Mouse (Mus musculus): Measurements from ENCODE around the gene Pigq. TPM values are rescaled to one million over a fixed set of nuclear protein-coding genes. Genes with fewer than 3 reads are reported as not detected.

Pigq gene
- polyA plus RNA-seq, 1 experiment from 2014 or later, result 76.8 TPM

DNA sequence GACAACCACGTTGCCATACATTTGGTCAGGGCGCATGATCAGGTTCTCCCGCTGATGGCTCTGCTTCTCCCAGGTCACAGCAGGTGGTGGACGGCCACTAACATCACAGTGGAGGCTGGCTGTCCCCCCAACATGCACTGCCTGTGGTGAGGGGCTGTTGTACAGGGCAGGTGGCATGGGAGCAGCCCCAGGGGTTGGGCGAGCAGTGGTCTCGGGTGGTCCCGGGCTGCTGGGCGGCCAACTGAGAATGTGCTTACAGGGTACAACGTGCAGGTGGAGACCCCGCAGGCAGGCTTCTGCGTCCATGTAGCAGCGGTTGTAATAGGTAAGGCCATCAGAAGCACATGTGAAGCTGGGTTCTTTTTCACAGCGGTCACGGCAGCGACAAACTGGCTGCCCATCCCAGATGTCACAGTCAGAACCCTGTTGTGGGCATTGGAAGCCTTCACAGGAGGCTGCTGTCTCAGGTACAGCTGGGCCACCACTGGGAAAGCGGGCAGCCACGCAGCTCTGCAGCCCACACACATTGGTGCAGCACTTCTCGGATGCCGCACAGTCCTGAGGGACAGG, 66.0 kb downstream of the Pigq start:
- no peak overlapping the region for H3K27ac ChIP-seq (ENCODE audit: low read depth, low read length)
- H3K27me3 ChIP-seq (ENCODE audit: control insufficient read depth, insufficient read depth, low read length), result no peaks in the 10 kb centered on the region
- H3K9me3 ChIP-seq (ENCODE audit: control insufficient read depth, low read length), result no peaks in the 10 kb centered on the region
- H3K36me3 ChIP-seq (ENCODE audit: control insufficient read depth, insufficient read depth, low read length), result peaks cover 15% of the 10 kb centered on the region
- peaks cover 14% of the 10 kb centered on the region for H3K4me1 ChIP-seq (ENCODE audit: control insufficient read depth, insufficient read depth, low read length)
- 87% methylated on average over 19 of the region's 19 CpGs for WGBS
- no peak overlapping the region for H3K4me3 ChIP-seq (ENCODE audit: low read depth, low read length)
- no peak overlapping the region for H3K4me2 ChIP-seq (ENCODE audit: low read depth, low read length)
- ATAC-seq (ENCODE audit: low read depth), result no peak
- H3K9ac ChIP-seq (replicated peaks; ENCODE audit: low read depth, low read length), result no peak overlapping the region

DNA sequence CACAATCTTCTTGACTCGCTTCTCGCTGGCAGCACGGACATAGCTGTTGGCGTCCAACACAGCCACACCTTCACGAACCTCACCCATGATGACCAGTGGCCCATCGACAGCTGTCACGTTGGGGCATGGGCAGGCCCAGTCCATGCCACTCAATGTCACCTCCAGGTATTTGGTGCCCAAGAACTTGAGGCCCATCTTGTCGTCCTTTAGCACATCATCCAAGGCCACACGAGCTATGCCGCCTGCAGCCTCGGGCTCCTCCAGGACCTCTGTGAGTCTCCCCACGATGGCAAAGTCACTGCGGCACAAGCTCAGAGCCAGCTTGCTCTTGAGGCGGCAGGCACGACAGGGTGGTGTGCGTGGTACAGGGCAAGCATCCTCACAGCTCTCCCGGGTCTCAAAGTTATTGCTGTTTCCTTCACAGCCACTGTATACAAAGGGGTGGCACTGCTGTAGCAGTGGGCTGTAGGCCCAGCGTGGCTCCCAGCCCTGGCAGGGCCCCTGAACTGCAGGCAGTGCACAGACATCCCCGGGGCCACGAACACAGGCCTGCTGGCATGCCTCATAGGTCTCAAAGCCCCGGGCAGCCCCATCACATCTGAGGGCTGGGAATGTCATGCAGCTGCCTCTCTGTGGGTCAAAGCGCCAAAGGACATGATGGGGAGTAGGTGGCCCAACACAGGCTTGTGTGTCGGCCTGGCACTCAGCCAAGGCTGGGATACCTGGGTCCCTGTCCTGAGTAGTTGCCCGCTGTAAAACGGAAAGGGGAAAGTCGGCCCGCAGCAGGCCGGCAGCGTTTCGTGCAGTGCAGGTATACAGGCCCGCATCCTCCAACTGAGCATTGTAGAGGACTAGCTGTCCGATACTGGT, 66.8 kb downstream of the Pigq start:
- Histone ChIP-seq H3K4me2 (ENCODE audit: low read depth, low read length) (no peak overlapping the region), H3K27ac (ENCODE audit: low read depth, low read length) (no peak overlapping the region), H3K9ac (replicated peaks; ENCODE audit: low read depth, low read length) (no peak overlapping the region), H3K9me3 (ENCODE audit: control insufficient read depth, low read length) (no peaks in the 10 kb centered on the region), H3K27me3 (ENCODE audit: control insufficient read depth, insufficient read depth, low read length) (no peaks in the 10 kb centered on the region), H3K4me1 (ENCODE audit: control insufficient read depth, insufficient read depth, low read length) (peaks cover 14% of the 10 kb centered on the region), H3K36me3 (ENCODE audit: control insufficient read depth, insufficient read depth, low read length) (peaks cover 10% of the 10 kb centered on the region), H3K4me3 (ENCODE audit: low read depth, low read length) (no peak overlapping the region)
- 96% methylated on average over 32 of the region's 32 CpGs for WGBS
- ATAC-seq (ENCODE audit: low read depth), result no peak

DNA sequence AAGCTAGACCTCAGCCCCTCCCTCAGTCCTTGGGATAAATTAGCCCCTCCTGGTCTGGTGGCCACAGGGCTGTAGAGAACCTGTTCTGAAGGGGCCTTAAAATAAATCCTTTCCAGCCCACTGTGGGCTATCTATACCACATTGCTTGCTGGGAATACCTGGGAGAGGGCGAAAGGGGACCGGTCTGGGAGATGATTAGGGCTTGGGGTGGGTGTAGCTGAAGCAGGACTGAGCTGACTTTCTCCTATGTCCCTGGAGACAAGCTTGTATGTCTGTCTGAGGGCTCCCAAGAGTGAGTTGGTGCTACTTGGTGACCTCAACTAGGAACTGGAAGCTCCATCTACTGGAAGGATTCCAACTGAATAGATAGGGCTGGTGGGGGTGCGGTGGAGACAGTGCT, 67.7 kb downstream of the Pigq start:
- Histone ChIP-seq H3K4me3 (ENCODE audit: low read depth, low read length) (no peak overlapping the region), H3K27ac (ENCODE audit: low read depth, low read length) (no peak overlapping the region), H3K4me1 (ENCODE audit: control insufficient read depth, insufficient read depth, low read length) (peaks cover 14% of the 10 kb centered on the region), H3K9me3 (ENCODE audit: control insufficient read depth, low read length) (no peaks in the 10 kb centered on the region), H3K27me3 (ENCODE audit: control insufficient read depth, insufficient read depth, low read length) (no peaks in the 10 kb centered on the region), H3K4me2 (ENCODE audit: low read depth, low read length) (no peak overlapping the region), H3K9ac (replicated peaks; ENCODE audit: low read depth, low read length) (no peak overlapping the region), H3K36me3 (ENCODE audit: control insufficient read depth, insufficient read depth, low read length) (peaks cover 10% of the 10 kb centered on the region)
- 93% methylated on average over 3 of the region's 3 CpGs for WGBS
- ATAC-seq (ENCODE audit: low read depth), result no peak

Other genes with a start within 250 kb of the Pigq start
- gene Gng13, start 227.8 kb downstream of the Pigq start, polyA plus RNA-seq (2014; fragmentation: Nextera tagmentation; extraction: Ambion mirVana), result 2.6 and 9.0 TPM in 2 replicates
- 2.5 and 2.9 TPM in 2 replicates for gene Chtf18, start 217.5 kb downstream of the Pigq start, polyA plus RNA-seq (2014; fragmentation: Nextera tagmentation; extraction: Ambion mirVana)
- gene Rpusd1, start 217.3 kb downstream of the Pigq start, polyA plus RNA-seq (2014; fragmentation: Nextera tagmentation; extraction: Ambion mirVana), result 25.4 and 29.9 TPM in 2 replicates
- not detected in 2 replicates for gene Mslnl, start 208.9 kb downstream of the Pigq start, polyA plus RNA-seq (2014; fragmentation: Nextera tagmentation; extraction: Ambion mirVana)
- 1.5 TPM in 1 of 2 replicates, not detected in the other for gene Msln, start 190.6 kb downstream of the Pigq start, polyA plus RNA-seq (2014; fragmentation: Nextera tagmentation; extraction: Ambion mirVana)
- 25.4 and 25.9 TPM in 2 replicates for gene Narfl, start 171.2 kb downstream of the Pigq start, polyA plus RNA-seq (2014; fragmentation: Nextera tagmentation; extraction: Ambion mirVana)
- gene Haghl, start 159.3 kb downstream of the Pigq start, polyA plus RNA-seq (2014; fragmentation: Nextera tagmentation; extraction: Ambion mirVana), result 140 and 181 TPM in 2 replicates
- 0.17 and 0.23 TPM in 2 replicates for gene Ccdc78, start 158.4 kb downstream of the Pigq start, polyA plus RNA-seq (2014; fragmentation: Nextera tagmentation; extraction: Ambion mirVana)
- 79.9 and 88.4 TPM in 2 replicates for gene Fam173a, start 152.0 kb downstream of the Pigq start, polyA plus RNA-seq (2014; fragmentation: Nextera tagmentation; extraction: Ambion mirVana)
- gene AC134908.4, start 149.3 kb downstream of the Pigq start, polyA plus RNA-seq (2014; fragmentation: Nextera tagmentation; extraction: Ambion mirVana), result 0.55 TPM in 1 of 2 replicates, not detected in the other
- gene Metrn, start 147.8 kb downstream of the Pigq start, polyA plus RNA-seq (2014; fragmentation: Nextera tagmentation; extraction: Ambion mirVana), result 7.3 and 14.3 TPM in 2 replicates
- gene Fbxl16, start 135.9 kb downstream of the Pigq start, polyA plus RNA-seq (2014; fragmentation: Nextera tagmentation; extraction: Ambion mirVana), result 35.2 and 39.4 TPM in 2 replicates
- gene Wdr24, start 121.3 kb downstream of the Pigq start, polyA plus RNA-seq (2014; fragmentation: Nextera tagmentation; extraction: Ambion mirVana), result 29.5 and 31.8 TPM in 2 replicates
- gene Jmjd8, start 116.1 kb downstream of the Pigq start, polyA plus RNA-seq (2014; fragmentation: Nextera tagmentation; extraction: Ambion mirVana), result 36.7 and 46.4 TPM in 2 replicates
- 335 and 351 TPM in 2 replicates for gene Stub1, start 111.5 kb downstream of the Pigq start, polyA plus RNA-seq (2014; fragmentation: Nextera tagmentation; extraction: Ambion mirVana)
- gene Rhbdl1, start 107.6 kb downstream of the Pigq start, polyA plus RNA-seq (2014; fragmentation: Nextera tagmentation; extraction: Ambion mirVana), result 42.0 and 67.6 TPM in 2 replicates
- gene Gm20683, start 103.2 kb downstream of the Pigq start, polyA plus RNA-seq (2014; fragmentation: Nextera tagmentation; extraction: Ambion mirVana), result 8.2 and 10.6 TPM in 2 replicates
- gene Rhot2, start 100.1 kb downstream of the Pigq start, polyA plus RNA-seq (2014; fragmentation: Nextera tagmentation; extraction: Ambion mirVana), result 6.6 and 10.4 TPM in 2 replicates
- 10.5 and 12.1 TPM in 2 replicates for gene Wdr90, start 83.4 kb downstream of the Pigq start, polyA plus RNA-seq (2014; fragmentation: Nextera tagmentation; extraction: Ambion mirVana)
- 15.7 and 22.4 TPM in 2 replicates for gene Mcrip2, start 76.2 kb downstream of the Pigq start, polyA plus RNA-seq (2014; fragmentation: Nextera tagmentation; extraction: Ambion mirVana)
- gene Mettl26, start 69.9 kb downstream of the Pigq start, polyA plus RNA-seq (2014; fragmentation: Nextera tagmentation; extraction: Ambion mirVana), result 65.3 and 73.9 TPM in 2 replicates
- gene Wfikkn1, start 64.1 kb downstream of the Pigq start, polyA plus RNA-seq (2014; fragmentation: Nextera tagmentation; extraction: Ambion mirVana), result 0.30 and 0.67 TPM in 2 replicates
- gene Rab40c, start 25.2 kb downstream of the Pigq start, polyA plus RNA-seq (2014; fragmentation: Nextera tagmentation; extraction: Ambion mirVana), result 25.1 and 29.6 TPM in 2 replicates
- not detected in 2 replicates for gene Nhlrc4, start within 50 bp of the Pigq start, polyA plus RNA-seq (2014; fragmentation: Nextera tagmentation; extraction: Ambion mirVana)
- gene A930017K11Rik, start 7.6 kb upstream of the Pigq start, polyA plus RNA-seq (2014; fragmentation: Nextera tagmentation; extraction: Ambion mirVana), result 0.08 and 0.30 TPM in 2 replicates
- gene Capn15, start 40.9 kb upstream of the Pigq start, polyA plus RNA-seq (2014; fragmentation: Nextera tagmentation; extraction: Ambion mirVana), result 21.1 and 24.6 TPM in 2 replicates
- gene Rab11fip3, start 124.6 kb upstream of the Pigq start, polyA plus RNA-seq (2014; fragmentation: Nextera tagmentation; extraction: Ambion mirVana), result 29.0 and 34.1 TPM in 2 replicates
- gene Decr2, start 145.4 kb upstream of the Pigq start, polyA plus RNA-seq (2014; fragmentation: Nextera tagmentation; extraction: Ambion mirVana), result 28.4 and 33.4 TPM in 2 replicates
- gene Nme4, start 150.7 kb upstream of the Pigq start, polyA plus RNA-seq (2014; fragmentation: Nextera tagmentation; extraction: Ambion mirVana), result 10.8 and 16.3 TPM in 2 replicates
- 2.8 and 3.1 TPM in 2 replicates for gene Tmem8, start 168.4 kb upstream of the Pigq start, polyA plus RNA-seq (2014; fragmentation: Nextera tagmentation; extraction: Ambion mirVana)
- gene Mrpl28, start 178.6 kb upstream of the Pigq start, polyA plus RNA-seq (2014; fragmentation: Nextera tagmentation; extraction: Ambion mirVana), result 177 and 192 TPM in 2 replicates
- gene Axin1, start 193.8 kb upstream of the Pigq start, polyA plus RNA-seq (2014; fragmentation: Nextera tagmentation; extraction: Ambion mirVana), result 7.1 and 7.7 TPM in 2 replicates